Mouse (Mus musculus) MEL (cell line): ENCODE measurements at regions not wholly inside any gene's neighbourhood (a gene's known extent, or its start where the extent isn't known, plus 50 kb on each side); places are given as distances from the start of the nearest gene placed in this dataset.
A peak's percentile ranks its signal among the peaks of the same experiment; 100 is the strongest.
"Not testable (repeated sequence)": the region's sequence is repeated elsewhere in the genome, so short reads cannot be mapped to it uniquely, and the experiment has no call there.

Experiments
- DNase-seq: peaks from one replicate; pipeline ENCODE4 v3.0.0; 2011; ENCODE audit warnings: low read depth, low spot score
- H3K27ac ChIP-seq: 2 replicates; pipeline ENCODE4 v1.5.1; 2012; ENCODE audit warnings: low read depth, mild to moderate bottlenecking, control low read depth, low read length, moderate library complexity; ENCODE audit not compliant: control insufficient read depth
- H3K27me3 ChIP-seq, 2 experiments: fragments of 150-350 bp in 1 of 2; sonication (generic) in 1 of 2; 2 replicates each; pipeline ENCODE4 v1.6.1; 2012; ENCODE audit warnings: low read length in 2 of 2, mild to moderate bottlenecking in 2 of 2, improper control_type of control experiment in 1 of 2, moderate library complexity in 1 of 2; ENCODE audit not compliant: insufficient read depth in 2 of 2, control insufficient read depth in 1 of 2
- H3K36me3 ChIP-seq, 2 experiments: 2 replicates each; pipeline ENCODE4 v1.6.1; 2012 to 2014; ENCODE audit warnings: low read length in 2 of 2, improper control_type of control experiment in 1 of 2, inconsistent platforms in 1 of 2, mild to moderate bottlenecking in 1 of 2; ENCODE audit not compliant: insufficient read depth in 2 of 2, control insufficient read depth in 1 of 2
- H3K4me1 ChIP-seq, 2 experiments: fragments of 150-350 bp in 1 of 2; sonication (generic) in 1 of 2; 2 replicates each; pipeline ENCODE4 v1.6.1; 2012; ENCODE audit warnings: low read length in 2 of 2, improper control_type of control experiment in 1 of 2, mild to moderate bottlenecking in 1 of 2; ENCODE audit not compliant: insufficient read depth in 2 of 2, control insufficient read depth in 1 of 2
- H3K4me3 ChIP-seq, 2 experiments: fragments of 150-350 bp in 1 of 2; sonication (generic) in 1 of 2; 2 replicates each; pipeline ENCODE4 v1.5.1; 2012; ENCODE audit warnings: low read depth in 2 of 2, low read length in 2 of 2, mild to moderate bottlenecking in 2 of 2, moderate library complexity in 2 of 2, control low read depth in 1 of 2, improper control_type of control experiment in 1 of 2; ENCODE audit not compliant: control insufficient read depth in 1 of 2, insufficient read depth in 1 of 2
- H3K79me2 ChIP-seq: 2 replicates; pipeline ENCODE4 v1.6.1; 2012; ENCODE audit warnings: mild to moderate bottlenecking, low read length, moderate library complexity; ENCODE audit not compliant: control insufficient read depth, poor library complexity, insufficient read depth
- H3K9ac ChIP-seq: 2 replicates; pipeline ENCODE4 v1.6.1; 2012; ENCODE audit warnings: low read depth, mild to moderate bottlenecking, control low read depth, low read length, moderate library complexity; ENCODE audit not compliant: control insufficient read depth, poor library complexity, severe bottlenecking
- H3K9me3 ChIP-seq: fragments of 150-350 bp; sonication (generic); replicated peaks from 2 replicates; pipeline ENCODE4 v1.6.1; 2012; ENCODE audit warnings: mild to moderate bottlenecking, low read length, improper control_type of control experiment, moderate library complexity; ENCODE audit not compliant: insufficient read depth
- BHLHE40 ChIP-seq: IDR thresholded peaks from 2 replicates; pipeline ENCODE4 v1.6.1; 2012; ENCODE audit warnings: low read depth, mild to moderate bottlenecking, inconsistent platforms, low read length, improper control_type of control experiment, borderline replicate concordance
- CHD2 ChIP-seq: IDR thresholded peaks from 2 replicates; pipeline ENCODE4 v1.6.1; 2011; ENCODE audit warnings: low read length, improper control_type of control experiment
- CTCF ChIP-seq, 3 experiments: IDR thresholded peaks in 2 of 3; conservative IDR thresholded peaks in 1 of 3; 2 replicates each; pipeline ENCODE4 v1.5.1; 2011 to 2012; ENCODE audit warnings: low read length in 3 of 3, low read depth in 2 of 3, mild to moderate bottlenecking in 2 of 3, improper control_type of control experiment in 1 of 3, inconsistent platforms in 1 of 3, mixed read lengths in 1 of 3, moderate library complexity in 1 of 3; ENCODE audit not compliant: control insufficient read depth in 1 of 3, insufficient read depth in 1 of 3, poor library complexity in 1 of 3, severe bottlenecking in 1 of 3
- E2F4 ChIP-seq: IDR thresholded peaks from 2 replicates; pipeline ENCODE4 v1.6.1; 2011; ENCODE audit warnings: low read depth, low read length, improper control_type of control experiment, borderline replicate concordance
- ELF1 ChIP-seq: IDR thresholded peaks from 2 replicates; pipeline ENCODE4 v1.6.1; 2014; ENCODE audit warnings: low read depth, mild to moderate bottlenecking, inconsistent platforms, low read length, improper control_type of control experiment, moderate library complexity
- EP300 ChIP-seq, 2 experiments: IDR thresholded peaks; 2 replicates each; pipeline ENCODE4 v1.6.1; 2011; ENCODE audit warnings: improper control_type of control experiment in 2 of 2, low read length in 2 of 2, low read depth in 1 of 2, mild to moderate bottlenecking in 1 of 2
- HCFC1 ChIP-seq: IDR thresholded peaks from 2 replicates; pipeline ENCODE4 v1.6.1; 2012; ENCODE audit warnings: low read depth, mild to moderate bottlenecking, inconsistent platforms, low read length, improper control_type of control experiment, moderate library complexity
- JUND ChIP-seq: IDR thresholded peaks from 2 replicates; pipeline ENCODE4 v1.6.1; 2011; ENCODE audit warnings: low read depth, mild to moderate bottlenecking, improper control_type of control experiment, low read length
- KAT2A ChIP-seq: conservative IDR thresholded peaks from 2 replicates; pipeline ENCODE4 v1.6.1; 2012; ENCODE audit warnings: low read depth, low read length, improper control_type of control experiment, inconsistent platforms
- MAFK ChIP-seq: IDR thresholded peaks from 2 replicates; pipeline ENCODE4 v1.6.1; 2011; ENCODE audit warnings: low read depth, mild to moderate bottlenecking, low read length, improper control_type of control experiment, borderline replicate concordance
- MAX ChIP-seq: IDR thresholded peaks from 2 replicates; pipeline ENCODE4 v1.6.1; 2011; ENCODE audit warnings: low read length, improper control_type of control experiment
- MEF2A ChIP-seq: IDR thresholded peaks from 2 replicates; pipeline ENCODE4 v1.6.1; 2014; ENCODE audit warnings: low read depth, mild to moderate bottlenecking, inconsistent platforms, low read length, improper control_type of control experiment; ENCODE audit not compliant: poor library complexity, insufficient replicate concordance, severe bottlenecking; ENCODE audit errors: extremely low read depth
- MXI1 ChIP-seq: IDR thresholded peaks from 2 replicates; pipeline ENCODE4 v1.6.1; 2011; ENCODE audit warnings: mild to moderate bottlenecking, low read depth, low read length, improper control_type of control experiment
- MYB ChIP-seq: IDR thresholded peaks from 2 replicates; pipeline ENCODE4 v1.6.1; 2011; ENCODE audit warnings: mild to moderate bottlenecking, low read depth, low read length, improper control_type of control experiment
- NRF1 ChIP-seq: IDR thresholded peaks from 2 replicates; pipeline ENCODE4 v1.6.1; 2014; ENCODE audit warnings: low read depth, mild to moderate bottlenecking, inconsistent platforms, low read length, improper control_type of control experiment, moderate library complexity; ENCODE audit not compliant: poor library complexity, insufficient read depth, severe bottlenecking
- POLR2AphosphoS5 ChIP-seq: IDR thresholded peaks from 2 replicates; pipeline ENCODE4 v1.6.1; 2012; ENCODE audit warnings: low read depth, borderline replicate concordance, mild to moderate bottlenecking, inconsistent platforms, low read length, moderate library complexity, mixed read lengths
- SIN3A ChIP-seq: IDR thresholded peaks from 2 replicates; pipeline ENCODE4 v1.6.1; 2012; ENCODE audit warnings: low read length, improper control_type of control experiment, inconsistent platforms
- TAL1 ChIP-seq: IDR thresholded peaks from 2 replicates; pipeline ENCODE4 v1.6.1; 2012; ENCODE audit warnings: mild to moderate bottlenecking, inconsistent platforms, low read length, moderate library complexity, mixed read lengths
- TBP ChIP-seq: IDR thresholded peaks from 2 replicates; pipeline ENCODE4 v1.8.0; 2011; ENCODE audit warnings: low read depth, low read length, improper control_type of control experiment
- TCF12 ChIP-seq: IDR thresholded peaks from 2 replicates; pipeline ENCODE4 v1.6.1; 2014; ENCODE audit warnings: low read depth, mild to moderate bottlenecking, inconsistent platforms, low read length, improper control_type of control experiment, moderate library complexity
- ZC3H11A ChIP-seq: IDR thresholded peaks from 2 replicates; pipeline ENCODE4 v1.6.1; 2012; ENCODE audit warnings: low read depth, mild to moderate bottlenecking, inconsistent platforms, low read length, improper control_type of control experiment

DNA sequence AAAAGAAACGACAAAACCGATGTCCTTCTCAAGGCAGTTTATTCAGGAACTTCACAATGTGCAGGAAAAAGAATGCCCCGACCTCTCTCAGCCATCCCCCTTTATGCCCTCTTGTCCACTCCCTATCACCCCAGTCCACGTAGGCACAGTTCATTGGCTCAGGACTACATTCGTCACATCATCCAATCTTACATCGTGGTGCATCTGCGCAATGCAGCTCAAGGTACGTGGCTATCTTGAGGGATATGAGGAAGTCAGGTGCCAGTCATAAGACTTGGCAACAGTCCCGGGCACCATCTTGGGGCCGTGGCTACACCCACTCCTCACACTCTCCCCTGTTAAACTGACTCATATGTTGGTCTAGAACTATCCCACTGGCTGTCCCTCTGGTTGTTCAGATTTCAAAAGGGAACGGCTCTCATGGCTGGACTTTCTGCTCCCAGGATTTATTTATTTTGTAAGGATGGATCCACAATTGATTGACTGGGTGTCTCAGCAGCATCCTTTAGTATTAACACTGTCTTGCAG, 87.4 kb upstream of the Olfr1402 start:
- not testable (repeated sequence) for H3K4me3 ChIP-seq, H3K36me3 ChIP-seq, H3K27me3 ChIP-seq, H3K9me3 ChIP-seq, H3K79me2 ChIP-seq, H3K9ac ChIP-seq, H3K27ac ChIP-seq, H3K4me1 ChIP-seq
- TF ChIP-seq BHLHE40 (peak; percentile 60), EP300 (IDR thresholded peaks at IDR 0.05; ENCODE audit: low read depth in 1 of 2, low read length in 2 of 2) (peak in 1 of 2 experiments; percentile 6; a peak in 1 of 4 replicates)
- peak; percentile 59 for DNase-seq

DNA sequence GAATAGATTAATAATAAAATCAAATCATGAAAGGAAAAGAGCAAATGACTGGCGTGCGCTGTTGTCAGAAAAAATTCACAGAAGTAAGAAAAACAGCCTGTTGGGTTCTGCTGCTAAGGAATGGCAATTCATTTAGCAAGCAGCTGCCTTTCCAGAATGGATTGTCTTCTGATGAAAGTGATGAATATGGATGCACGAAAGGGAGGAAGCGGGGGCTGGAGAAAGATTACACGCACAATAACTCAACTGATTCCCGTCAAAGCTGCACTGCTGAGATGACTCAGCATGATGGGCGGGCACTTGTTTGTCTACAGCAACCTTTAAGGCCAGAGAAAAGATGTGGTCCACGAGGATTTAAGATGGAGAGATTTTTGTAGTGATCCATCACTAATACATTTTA, 85.4 kb upstream of the Olfr1402 start:
- TF ChIP-seq POLR2AphosphoS5 (no peak), BHLHE40 (no peak), ZC3H11A (no peak), CHD2 (no peak), NRF1 (no peak), E2F4 (no peak), MXI1 (no peak), MYB (no peak), MAX (no peak), KAT2A (no peak), SIN3A (no peak), TAL1 (no peak), MAFK (no peak), MEF2A (no peak), ELF1 (no peak), TCF12 (no peak), JUND (no peak), TBP (no peak), HCFC1 (no peak), CTCF (IDR thresholded peaks at IDR 0.05 in 2 of 3, conservative IDR thresholded peaks at IDR 0.05 in 1 of 3; ENCODE audit: control insufficient read depth in 1 of 3, insufficient read depth in 1 of 3, low read depth in 2 of 3, low read length in 3 of 3, poor library complexity in 1 of 3, severe bottlenecking in 1 of 3) (no peak)
- no peak overlapping the region for H3K4me3 ChIP-seq
- no peak overlapping the region for H3K9ac ChIP-seq
- no peak for DNase-seq
- 0 out of 4 replicates have a peak, but pooled peaks cover 0 to 2% of the 10 kb centered on the region in 2 experiments for H3K36me3 ChIP-seq
- H3K4me1 ChIP-seq = peaks cover 0 to 3% of the 10 kb centered on the region in 2 experiments; a peak in 2 of 4 replicates
- no peak overlapping the region for H3K27ac ChIP-seq
- H3K79me2 ChIP-seq = no peaks in the 10 kb centered on the region
- H3K9me3 ChIP-seq = no peaks in the 10 kb centered on the region
- H3K27me3 ChIP-seq = no peaks in the 10 kb centered on the region; a peak in 1 of 4 replicates
